Mouse (Mus musculus) ES-CJ7 (cell line): Measurements from ENCODE around the gene Klhdc3.

Experiments
- DNase-seq: peaks from one replicate; pipeline ENCODE4 v3.0.0; 2011; ENCODE audit warnings: low read depth, low spot score

Klhdc3 gene

DNA sequence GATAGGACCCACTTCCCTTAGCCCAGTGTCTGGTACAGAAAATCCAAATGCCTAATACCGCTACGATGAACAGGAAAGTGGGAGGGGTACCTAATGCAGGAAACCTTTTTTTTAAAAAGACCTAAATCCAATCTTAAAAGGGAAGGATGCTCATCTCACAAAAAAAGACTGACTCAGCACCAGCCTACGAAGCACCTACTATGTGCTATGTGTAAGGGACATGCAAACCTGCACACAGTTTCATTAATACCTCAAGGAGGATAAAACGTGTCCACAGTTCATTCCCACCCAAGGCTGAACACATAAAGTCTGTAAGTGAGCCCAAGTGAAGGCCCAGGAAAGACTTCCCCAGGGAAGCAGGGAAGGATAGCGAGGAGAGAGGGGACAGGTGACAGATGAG lies 21.8 kb upstream of the Klhdc3 start:
- no peak for DNase-seq

DNA sequence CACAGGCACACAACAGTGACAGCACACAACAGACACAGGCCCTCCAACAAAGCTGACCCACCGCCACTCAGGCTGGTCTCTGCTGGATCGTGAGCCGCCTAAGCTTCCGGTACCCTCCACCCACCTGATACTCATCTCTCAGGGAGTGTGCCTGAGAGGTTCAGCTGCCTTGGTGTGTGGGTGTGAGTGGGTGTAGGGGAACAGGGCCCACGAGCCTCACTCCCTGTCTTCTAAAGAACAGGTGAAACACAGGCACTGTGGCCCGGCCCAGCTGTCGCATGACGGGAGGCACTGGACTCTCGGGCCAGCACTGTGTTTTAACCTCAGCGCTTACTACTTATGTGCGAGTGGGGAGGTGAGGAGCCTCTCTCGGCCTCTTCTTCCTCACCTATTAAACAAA lies 21.4 kb upstream of the Klhdc3 start:
- no peak for DNase-seq

DNA sequence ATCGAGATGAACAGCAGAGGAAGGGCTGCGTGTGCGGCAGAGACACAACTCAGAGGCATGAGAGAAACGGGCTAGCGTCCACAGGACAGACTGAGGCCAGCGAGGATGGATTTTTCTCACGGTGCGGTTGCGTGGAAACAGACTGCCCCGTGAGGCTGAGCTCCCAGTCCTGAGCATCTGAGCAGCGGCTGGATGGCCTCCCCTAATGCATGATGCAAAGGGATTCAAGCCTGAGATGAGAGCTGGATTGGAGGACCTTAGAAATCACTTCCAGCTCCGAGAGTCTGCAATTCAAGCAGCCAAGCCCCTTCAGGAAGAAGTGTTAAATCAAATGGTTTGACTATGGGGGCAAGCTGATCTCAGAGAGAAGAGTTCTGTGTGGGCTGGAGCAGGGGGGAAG lies 20.8 kb upstream of the Klhdc3 start:
- DNase-seq, result no peak

DNA sequence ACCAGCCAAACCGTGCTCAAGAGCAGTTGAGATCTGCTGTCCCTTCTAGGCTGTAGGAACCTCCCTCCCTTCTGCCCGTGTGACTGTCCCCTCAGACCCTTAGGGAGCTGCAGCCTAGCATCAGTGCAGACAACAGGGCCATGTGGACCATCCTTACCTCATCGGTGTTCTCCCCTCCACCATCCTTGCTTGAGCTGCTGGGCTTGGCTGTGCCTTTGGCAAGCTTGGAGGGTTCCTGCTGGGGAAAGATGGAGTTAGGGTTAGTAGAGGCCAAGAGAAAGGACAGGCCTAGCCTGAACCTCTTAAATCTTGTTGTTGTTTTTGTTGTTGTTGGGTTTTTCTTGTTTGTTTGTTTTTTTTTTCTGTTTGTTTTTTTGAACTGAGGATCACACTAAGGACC lies 19.2 kb upstream of the Klhdc3 start:
- DNase-seq, result no peak

DNA sequence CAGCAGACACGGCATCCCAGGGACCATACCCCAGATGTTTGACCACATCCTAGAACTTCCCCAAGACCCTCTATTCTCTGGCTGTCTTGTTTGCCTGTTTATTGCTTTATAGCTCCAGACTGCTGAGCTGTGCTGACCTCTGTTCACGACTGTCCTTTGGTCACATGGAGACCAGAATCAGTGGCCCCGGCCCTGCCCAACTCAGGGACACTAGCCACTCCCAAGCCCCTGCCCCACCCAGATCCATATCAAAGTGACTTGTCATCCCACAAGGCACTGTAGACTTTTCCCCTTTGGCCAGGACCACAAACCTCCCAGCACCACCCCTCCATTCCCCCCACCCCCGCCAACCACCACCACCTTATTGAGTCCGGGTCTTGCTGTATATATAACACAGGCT lies 18.5 kb upstream of the Klhdc3 start:
- no peak for DNase-seq

DNA sequence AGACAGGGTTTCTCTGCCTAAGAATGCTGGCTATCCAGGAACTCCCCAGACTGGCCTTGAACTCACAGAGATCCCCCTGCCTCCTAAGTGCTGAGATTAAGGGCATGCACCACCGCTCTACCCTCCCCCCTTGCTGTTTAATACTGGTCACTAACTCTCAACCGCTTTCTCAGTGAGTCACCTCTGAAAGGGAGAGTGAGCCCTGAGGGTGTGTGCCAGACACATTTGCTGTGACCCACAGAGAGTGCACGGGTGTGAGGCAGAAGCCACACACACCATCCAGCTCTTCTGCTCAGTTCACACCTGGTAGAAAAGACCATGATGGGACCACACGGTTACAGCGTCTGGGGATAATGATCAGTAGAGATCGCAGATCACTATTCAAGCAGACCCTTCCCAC lies 17.8 kb upstream of the Klhdc3 start:
- no peak for DNase-seq

DNA sequence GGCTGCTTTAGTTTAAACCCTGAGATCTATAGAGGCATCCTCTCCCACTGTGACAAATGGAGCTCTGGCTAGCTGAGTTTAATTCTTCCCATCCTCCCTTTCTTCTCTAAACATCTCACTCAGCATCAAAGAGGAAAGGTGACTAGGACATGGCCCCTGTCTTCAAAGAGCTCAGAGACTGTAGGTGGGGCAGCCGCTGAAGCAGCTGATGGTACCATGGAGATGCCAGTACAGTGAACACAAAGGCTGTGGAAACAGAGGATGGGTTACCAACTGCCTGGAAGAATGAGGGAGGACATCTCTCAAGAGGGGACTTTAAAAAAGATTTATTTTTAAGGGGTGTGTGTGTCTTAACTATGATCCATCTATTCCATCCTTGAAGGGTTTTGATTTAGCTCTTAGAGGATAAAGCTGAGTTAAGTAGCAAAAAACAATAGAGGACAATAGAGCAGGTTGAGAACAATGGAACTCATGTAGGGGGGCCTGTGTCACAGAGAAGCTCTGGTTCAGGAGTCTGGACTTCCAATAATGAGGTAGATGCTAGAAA lies 13.9 kb upstream of the Klhdc3 start:
- no peak for DNase-seq

DNA sequence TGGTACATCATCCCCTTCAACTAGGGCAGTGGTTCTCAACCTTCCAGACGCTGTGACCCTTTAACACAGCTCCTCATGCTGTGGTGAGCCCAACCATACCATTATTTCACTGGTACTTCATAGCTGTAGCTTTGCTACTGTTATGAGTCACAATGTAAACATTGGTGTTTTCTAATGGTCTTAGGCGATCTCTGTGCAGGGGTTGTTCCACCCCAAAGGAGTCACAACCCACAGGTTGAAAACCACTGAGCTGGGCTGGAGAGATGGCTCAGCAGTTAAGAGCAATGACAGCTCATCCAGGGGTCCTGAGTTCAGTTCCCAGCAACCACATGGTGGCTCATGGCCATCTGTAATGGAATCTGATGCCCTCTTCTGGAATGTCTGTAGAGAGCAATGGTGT lies 10.7 kb upstream of the Klhdc3 start:
- no peak for DNase-seq

DNA sequence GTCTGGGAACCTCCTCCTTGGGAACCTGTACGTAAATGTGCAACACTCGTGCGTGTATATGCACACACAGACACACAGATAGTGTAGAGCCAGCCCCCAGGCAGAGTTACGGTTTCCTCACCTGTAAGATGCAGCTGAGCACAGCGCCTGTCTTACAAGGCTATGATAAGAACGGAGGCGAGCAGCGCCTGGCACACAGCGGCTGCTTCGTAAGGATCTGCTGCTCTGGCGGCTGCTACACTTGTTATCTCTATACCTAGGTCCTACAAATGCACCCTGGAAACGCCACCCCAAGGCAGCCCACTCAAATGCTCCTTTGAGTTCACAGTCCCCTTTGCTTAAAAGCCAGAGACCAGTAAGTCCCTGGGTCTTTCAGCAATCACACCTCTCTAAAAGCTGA lies 10.0 kb upstream of the Klhdc3 start:
- no peak for DNase-seq

DNA sequence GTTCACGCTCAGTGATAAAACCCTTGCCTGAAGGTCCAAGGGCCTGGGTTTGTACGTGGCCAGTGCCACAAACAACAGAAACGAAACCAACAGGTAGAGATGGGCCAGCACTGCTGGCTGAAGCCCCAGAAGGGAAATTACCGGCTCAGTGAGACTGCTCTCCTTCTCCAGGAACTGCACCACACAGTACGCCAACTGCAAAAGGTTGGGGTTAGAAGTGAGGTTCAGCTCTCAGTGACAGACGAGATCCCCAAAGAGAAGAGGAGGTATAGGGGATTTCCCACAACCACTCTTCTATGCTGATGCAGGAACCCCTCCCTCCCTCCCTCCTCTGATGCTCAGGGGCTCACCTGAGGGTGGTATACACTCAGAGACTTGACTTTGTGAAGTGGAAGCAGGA lies 5.2 kb upstream of the Klhdc3 start:
- DNase-seq, result no peak

DNA sequence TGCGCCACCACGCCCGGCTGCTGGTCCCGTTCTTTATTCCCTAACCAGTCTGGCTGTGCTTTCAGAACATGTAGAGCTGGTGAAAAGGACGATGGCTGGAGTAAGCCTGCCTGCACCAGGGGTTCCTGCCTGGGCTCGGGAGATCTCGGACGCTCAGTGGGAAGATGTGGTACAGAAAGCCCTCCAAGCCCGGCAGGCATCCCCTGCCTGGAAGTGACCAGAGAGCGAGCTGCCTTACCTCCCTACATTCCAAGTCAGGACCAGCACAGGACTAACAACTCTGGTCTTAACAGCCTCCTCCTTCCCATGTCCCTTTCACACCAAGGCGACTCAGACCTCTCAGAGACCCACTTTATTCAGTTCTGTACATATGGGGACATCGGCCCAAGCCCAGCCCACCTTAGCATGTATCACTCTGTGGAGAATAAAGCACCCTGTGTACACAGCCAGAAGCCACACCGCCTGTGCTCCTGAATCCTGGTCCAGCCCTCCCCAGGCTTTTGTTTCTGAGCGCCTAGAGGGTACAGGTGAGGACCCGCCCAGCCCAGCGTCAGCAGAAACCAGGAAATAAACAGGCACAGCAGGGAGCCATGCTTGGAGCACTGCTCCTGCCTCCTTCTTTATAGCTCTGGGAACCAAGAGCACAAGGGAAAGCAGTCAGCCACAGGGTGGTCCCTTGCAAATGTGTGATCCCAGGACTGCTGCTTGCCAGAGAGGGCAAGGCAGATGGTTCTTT lies 2.1 kb upstream of the Klhdc3 start:
- peak; percentile 91 for DNase-seq

DNA sequence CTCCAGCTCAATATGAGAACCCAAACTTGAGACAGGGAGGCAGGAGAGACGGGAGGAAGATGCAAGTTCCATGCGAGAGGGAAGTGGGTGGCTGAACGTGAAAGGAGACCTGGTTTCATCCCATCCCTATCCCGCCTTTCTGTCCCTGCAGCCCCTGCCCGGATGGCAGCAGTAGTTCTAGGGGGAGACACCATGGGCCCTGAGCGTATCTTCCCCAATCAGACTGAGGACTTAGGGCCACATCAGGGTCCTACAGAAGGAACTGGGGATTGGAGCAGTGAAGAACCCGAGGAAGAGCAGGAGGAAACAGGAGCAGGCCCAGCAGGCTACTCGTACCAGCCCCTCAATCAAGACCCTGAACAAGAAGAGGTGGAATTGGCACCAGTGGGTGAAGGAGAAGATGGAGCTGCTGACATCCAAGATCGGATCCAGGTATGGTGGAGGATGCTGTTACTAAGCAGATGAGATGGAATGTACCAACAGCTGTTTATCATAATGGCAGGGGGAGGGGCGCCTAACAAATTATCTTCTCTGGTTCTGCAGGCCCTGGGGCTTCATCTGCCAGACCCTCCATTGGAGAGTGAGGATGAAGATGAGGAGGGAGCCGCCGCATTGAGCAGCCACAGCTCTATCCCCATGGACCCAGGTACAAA lies 878 bp upstream of the Klhdc3 start:
- no peak for DNase-seq

DNA sequence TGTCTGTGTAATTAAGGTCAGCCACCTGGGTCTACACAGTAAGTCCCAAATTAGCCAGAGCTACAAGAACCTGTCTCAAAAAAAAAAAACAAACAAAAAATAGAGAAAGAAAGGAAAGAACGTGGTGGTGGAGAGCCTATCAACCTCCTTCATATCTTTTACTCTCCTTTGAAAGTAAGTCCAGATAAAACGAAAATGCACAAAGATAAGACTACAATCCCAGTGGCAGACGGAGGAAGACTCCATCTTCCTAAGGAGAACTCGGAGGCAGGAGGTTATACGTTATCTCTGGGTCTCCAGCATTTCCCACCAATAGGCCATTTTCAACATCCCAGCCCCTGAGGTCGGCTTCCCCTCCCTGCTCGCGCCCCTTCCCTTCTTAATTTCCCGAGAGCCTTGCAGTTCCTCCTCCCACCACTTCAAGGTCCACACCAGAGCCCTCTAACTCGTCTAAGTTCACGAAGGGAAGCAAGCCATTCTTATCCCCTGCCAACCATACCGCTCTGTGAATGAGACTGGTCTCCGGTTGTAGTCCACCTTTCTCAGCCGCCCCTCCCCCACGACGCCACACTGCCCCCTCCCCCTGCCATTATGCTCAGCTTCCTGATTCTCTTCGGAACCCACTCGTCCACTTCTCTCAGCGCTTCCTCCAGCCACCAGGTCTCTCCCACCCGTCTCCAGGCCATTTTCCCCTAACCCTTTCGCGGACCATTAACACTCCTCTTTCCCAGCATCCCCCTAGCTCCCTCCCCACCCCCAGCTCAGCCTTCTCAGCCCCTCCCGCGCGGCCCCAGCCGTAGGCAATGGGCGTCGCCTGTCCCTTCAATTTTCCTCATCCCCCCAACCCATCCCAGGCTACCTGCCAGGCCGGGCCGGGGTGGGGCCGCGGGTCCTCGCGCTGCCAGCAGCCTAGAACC lies 613 bp downstream of the Klhdc3 start:
- DNase-seq, result no peak

DNA sequence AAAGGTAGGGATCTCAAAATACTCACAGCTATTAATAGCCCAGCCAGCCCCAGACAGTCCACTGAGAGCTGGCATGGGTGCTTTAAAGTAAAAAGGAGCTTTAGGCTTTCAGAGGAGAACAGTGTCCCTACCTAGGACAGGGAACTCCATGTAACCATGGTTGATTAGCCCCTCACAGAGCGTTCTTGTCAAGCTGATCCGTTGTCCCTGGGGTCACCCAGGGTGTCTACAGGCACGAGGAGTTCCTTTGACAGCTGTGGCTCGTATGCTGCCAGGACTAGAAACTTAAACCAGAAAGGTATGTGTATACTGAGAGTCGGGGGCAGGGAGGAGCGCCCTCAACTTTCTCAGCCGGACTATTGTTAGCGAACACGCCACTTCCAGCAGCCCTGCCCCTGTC lies 1.8 kb downstream of the Klhdc3 start:
- DNase-seq, result no peak

DNA sequence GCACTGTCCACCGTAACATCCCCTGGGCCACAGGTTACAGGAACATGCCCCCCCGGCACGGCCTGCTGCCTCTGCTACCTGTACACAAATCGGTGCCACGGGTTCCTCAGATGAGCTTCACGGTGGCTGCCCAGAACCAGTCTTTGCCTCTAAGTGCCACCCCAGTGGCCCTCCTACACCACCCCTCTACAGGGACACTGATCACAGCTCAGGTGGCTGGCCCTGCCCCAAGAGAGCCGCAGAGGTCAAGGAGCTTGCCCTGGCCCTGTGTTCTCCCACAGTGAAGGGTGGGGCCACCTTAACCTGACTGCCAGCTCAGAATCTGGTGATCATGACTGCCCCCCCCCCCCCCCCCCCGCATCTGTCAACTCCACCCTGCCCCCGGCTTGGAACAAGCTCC lies 2.3 kb downstream of the Klhdc3 start, which contains the start of gene Mea1:
TSS of gene Mea1 (plus strand) at position 378 of the 400 bp plus-strand sequence.
- peak; percentile 35 for DNase-seq

DNA sequence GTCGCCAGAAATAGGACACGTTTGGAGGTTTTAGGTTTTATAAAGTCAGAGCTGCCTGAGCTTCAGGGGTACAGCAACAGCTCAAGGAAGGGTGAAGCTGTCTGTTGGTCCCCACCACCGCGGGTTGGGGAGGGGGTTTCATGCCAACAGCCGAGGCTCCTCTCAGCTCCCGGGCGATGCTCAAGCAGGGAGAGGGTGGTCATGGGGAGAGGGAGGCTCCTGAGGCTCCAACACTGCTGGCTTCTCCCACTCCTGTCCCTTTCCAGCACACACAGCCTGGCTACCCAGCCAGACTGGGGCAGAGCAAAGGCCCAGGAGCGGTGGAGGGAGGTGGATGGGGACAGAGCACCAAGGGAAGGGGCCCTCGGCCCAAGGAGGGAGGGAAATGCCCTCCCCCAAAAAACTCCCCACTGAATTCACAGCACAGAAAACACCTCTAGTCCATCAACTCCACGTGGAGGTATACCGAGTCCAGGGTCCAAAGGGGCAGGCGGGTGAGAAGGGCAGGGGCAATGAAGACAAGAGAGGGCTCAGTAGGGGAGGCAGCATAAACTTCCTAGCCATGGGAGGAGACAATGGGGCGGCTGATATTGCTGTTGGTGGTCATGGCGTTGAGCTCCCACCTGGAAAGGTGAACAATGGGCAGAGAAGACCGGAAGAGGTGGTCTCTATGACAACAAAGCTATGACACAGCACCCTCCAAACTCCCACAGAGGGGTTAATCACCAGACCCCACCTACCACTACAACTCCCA lies 6.0 kb downstream of the Klhdc3 start:
- DNase-seq, result peak; percentile 56

DNA sequence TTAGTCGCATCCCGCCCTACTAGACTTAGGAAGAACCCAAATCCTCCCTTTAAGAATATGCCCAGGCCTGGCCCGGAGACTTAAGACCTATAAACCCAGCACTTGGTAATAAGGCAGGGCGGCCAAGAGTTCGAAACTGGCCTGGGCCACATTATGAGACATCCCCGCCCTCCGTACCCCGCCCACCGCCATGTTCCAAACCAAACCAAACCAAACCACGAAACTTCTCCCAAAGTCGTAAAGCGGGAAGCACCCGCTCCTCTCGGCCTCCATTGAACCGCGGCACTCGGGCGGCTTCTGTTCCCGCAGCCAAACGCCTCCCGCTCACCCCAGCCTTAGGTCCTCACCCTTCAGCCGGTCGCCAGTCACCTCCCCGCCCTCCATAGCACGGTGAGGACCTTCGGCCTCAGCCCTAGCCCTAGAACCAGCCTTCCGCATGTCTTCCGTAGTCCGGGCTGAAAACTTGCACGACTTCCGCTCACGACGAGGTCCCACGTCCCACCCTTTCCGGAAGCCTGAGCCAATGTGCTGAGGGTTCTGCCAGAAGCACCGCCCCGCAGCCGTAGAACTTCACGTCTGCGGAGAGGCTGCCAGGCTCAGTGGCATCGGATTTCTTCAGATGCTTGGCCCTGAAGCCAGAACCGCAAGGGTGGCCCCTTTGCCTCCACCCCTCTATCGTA lies 6.7 kb downstream of the Klhdc3 start, which contains the start of gene Rrp36:
TSS of gene Rrp36 (minus strand) at position 503 of the 680 bp plus-strand sequence.
- peak; percentile 93 for DNase-seq

DNA sequence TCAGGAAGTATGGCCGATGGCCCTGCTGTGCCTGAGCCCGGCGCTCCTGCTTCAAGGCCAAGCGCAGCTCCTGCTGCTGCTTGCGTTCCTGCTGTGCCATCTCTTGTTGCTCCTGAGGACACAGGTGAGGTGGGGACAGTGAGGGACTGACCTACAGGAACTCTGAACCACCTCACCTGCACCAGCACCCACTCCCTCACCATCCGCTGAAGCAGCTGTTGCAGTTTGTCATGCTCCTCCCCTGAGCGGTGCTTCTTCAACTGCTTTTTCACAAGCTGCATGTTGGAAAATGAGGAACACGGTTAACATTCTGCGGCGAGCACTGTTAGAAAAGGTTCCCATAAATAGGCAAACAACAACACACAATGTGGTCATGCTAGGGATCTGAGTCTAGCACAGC lies 10.8 kb downstream of the Klhdc3 start:
- no peak for DNase-seq

DNA sequence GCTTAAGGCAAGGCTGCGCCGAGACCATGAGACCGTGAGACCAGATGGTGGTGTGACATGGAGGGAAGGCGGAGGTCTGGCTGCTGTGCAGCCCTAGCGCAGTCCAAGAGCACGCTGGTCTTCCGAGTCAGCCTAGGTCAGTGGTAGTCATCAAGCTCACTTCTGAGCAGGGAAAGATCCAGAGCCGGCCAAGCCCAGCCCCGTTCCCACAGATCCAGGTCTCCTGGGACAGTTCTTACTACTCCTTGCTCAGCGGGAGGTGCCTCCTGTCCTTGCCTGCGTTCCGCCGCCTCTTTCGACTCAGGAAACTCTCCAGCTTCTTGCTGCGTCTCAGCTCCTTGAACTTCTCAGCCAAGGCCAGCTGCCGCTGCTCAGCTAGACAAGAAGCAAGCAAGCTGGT lies 13.0 kb downstream of the Klhdc3 start:
- DNase-seq, result no peak

DNA sequence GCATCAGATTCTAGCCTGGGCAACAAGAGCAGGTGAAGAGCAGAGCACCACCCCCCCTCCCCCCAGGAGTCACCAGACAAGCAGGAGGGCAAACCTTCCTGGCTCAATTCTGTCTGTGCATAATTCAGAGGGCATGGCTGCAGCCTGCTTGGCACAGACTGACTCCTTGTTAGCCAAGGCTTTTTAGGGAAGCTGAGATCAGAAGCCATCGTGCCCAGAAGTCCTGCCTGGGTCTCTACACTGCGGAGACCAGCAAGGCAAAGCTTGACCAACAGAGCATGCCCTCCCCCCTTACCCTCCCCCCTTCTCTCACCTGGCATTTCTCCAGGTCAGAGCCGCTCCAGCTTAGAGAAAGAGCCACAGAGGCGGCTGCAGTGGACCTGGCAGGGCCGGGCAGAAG lies 18.0 kb downstream of the Klhdc3 start:
- no peak for DNase-seq

DNA sequence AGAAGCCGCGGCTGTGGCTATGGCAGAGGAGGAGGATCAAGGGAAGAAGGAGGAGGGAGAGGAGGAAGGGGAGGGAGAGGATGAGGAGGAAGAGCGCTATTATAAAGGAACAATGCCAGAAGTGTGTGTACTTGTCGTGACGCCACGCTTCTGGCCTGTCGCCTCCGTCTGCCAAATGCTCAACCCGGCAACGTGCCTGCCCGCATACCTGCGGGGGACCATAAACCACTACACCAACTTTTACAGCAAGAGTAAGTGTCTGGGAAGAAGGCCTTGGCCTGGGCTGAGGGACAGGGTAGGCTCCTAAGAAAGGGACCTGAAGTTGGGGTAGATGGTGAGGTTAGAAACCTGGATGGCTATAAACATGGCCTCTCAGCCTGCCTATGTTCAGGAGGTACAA lies 18.7 kb downstream of the Klhdc3 start:
- DNase-seq, result no peak
